Mouse (Mus musculus) limb, embryonic 11.5 days (tissue): ENCODE data around the gene Grk5. TPM values are rescaled to one million over a fixed set of nuclear protein-coding genes. Genes with fewer than 3 reads are reported as not detected.
A peak's percentile ranks its signal among the peaks of the same experiment; 100 is the strongest.

ENCODE experiments used
- ATAC-seq: fragments of 200-750 bp; cut with Nextera tagmentation; 2 replicates; pipeline ENCODE4 v1.8.0; 2017; ENCODE audit warnings: low read depth; ENCODE audit not compliant: insufficient number of reproducible peaks, low FRiP score, low TSS enrichment
- DNase-seq: peaks from one replicate; pipeline ENCODE4 v3.0.0-alpha.2; 2015; ENCODE audit warnings: low spot score
- H3K27ac ChIP-seq: fragments of 300-500 bp; sonication (generic); replicated peaks from 2 replicates; pipeline ENCODE4 v1.5.1; 2014; ENCODE audit warnings: low read depth, mild to moderate bottlenecking, low read length
- H3K27me3 ChIP-seq: fragments of 300-500 bp; sonication (generic); 2 replicates; pipeline ENCODE4 v1.6.1; 2014; ENCODE audit warnings: mild to moderate bottlenecking, low read length, mixed read lengths; ENCODE audit not compliant: control insufficient read depth, insufficient read depth
- H3K36me3 ChIP-seq: fragments of 300-500 bp; sonication (generic); 2 replicates; pipeline ENCODE4 v1.6.1; 2014; ENCODE audit warnings: mild to moderate bottlenecking, low read length, moderate library complexity, mixed read lengths; ENCODE audit not compliant: control insufficient read depth, insufficient read depth
- H3K4me1 ChIP-seq: fragments of 300-500 bp; sonication (generic); 2 replicates; pipeline ENCODE4 v1.6.1; 2014; ENCODE audit warnings: low read length, mixed read lengths; ENCODE audit not compliant: control insufficient read depth, insufficient read depth
- H3K4me2 ChIP-seq: fragments of 300-500 bp; sonication (generic); 2 replicates; pipeline ENCODE4 v1.6.1; 2014; ENCODE audit warnings: low read depth, mild to moderate bottlenecking, moderate library complexity; ENCODE audit not compliant: severe bottlenecking
- H3K4me3 ChIP-seq: fragments of 300-500 bp; sonication (generic); 2 replicates; pipeline ENCODE4 v1.5.1; 2014; ENCODE audit warnings: low read depth, low read length
- H3K9ac ChIP-seq: fragments of 300-500 bp; sonication (generic); 2 replicates; pipeline ENCODE4 v1.6.1; 2014; ENCODE audit warnings: mild to moderate bottlenecking, low read length
- H3K9me3 ChIP-seq: fragments of 300-500 bp; sonication (generic); 2 replicates; pipeline ENCODE4 v1.6.1; 2016; ENCODE audit warnings: low read length; ENCODE audit not compliant: control insufficient read depth
- WGBS: fragments of 180-500 bp; shearing (Covaris S2); extraction: QIAGEN DNeasy Blood & Tissue Kit; methylation state at CpG from one replicate; pipeline ENCODE4 v1.1.7; 2014; 5-methylcytosine and 5-hydroxymethylcytosine counted together
- polyA plus RNA-seq: library from polyadenylated mRNA; unstranded; fragments of >200 nt; fragmentation: Nextera tagmentation; extraction: Ambion mirVana; gene quantifications from 2 replicates; pipeline ENCODE4 v1.2.1, GENCODE M21; 2014

The Grk5 gene
- polyA plus RNA-seq, 1 experiment from 2014 or later, result 2.0 TPM

DNA sequence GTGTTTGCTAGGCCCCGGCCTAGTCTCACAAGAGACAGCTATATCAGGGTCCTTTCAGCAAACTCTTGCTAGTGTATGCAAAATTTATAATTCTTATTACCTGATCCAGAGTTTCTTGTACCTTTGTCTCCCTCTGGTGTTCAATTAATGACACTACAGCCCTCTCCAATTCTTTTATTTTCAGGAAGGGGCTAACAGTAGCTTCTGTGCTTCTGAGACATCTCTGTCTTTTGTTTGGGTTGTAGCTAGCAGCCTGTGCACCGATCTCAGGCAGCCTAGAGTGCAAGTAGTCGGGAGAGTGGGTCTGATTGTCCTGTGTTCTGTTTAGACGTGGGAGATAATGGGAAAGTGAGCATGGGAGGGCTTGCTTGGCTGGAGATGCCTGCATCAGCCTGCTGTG is 208.2 kb downstream of the Grk5 start:
- no peak for ATAC-seq
- Histone ChIP-seq H3K27me3 (no peaks in the 10 kb centered on the region), H3K9me3 (no peaks in the 10 kb centered on the region), H3K4me3 (no peak overlapping the region), H3K36me3 (no peaks in the 10 kb centered on the region), H3K4me1 (no peaks in the 10 kb centered on the region), H3K27ac (no peak overlapping the region), H3K4me2 (no peak overlapping the region), H3K9ac (no peak overlapping the region)
- DNase-seq, result no peak
- WGBS, result 31% methylated on average over 4 of the region's 4 CpGs

DNA sequence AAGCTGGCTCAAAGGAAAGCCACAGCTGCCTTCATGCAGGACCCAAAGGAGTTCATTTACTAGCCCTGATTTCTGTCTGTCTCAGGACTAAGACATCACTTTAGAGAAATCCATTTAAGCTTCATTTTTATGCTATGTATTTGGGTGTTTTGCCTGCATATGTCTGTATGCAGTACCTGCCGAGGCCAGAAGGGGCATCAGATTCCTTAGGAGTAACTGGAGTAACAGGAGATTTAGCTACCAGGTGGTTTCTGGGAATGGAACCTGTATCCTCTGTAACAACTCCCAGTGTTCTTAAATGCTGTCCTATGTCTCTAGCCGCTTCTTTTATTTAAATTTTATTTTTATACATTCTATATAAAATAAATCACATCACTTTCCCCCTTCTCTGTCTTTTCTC is 220.6 kb downstream of the Grk5 start:
- Histone ChIP-seq H3K4me2 (no peak overlapping the region), H3K4me1 (no peaks in the 10 kb centered on the region), H3K9me3 (peaks cover 3% of the 10 kb centered on the region; the same call in 1 of the 2 replicates), H3K9ac (no peak overlapping the region), H3K36me3 (no peaks in the 10 kb centered on the region), H3K4me3 (no peak overlapping the region), H3K27ac (no peak overlapping the region), H3K27me3 (no peaks in the 10 kb centered on the region)
- ATAC-seq (no peak), DNase-seq (no peak)
- WGBS, result 55% methylated on average over 2 of the region's 2 CpGs

GRCm38 (mm10) chr19:61131096-61131495 is 241.5 kb downstream of the Grk5 start:
- Histone ChIP-seq H3K27ac (no peak overlapping the region), H3K36me3 (no peaks in the 10 kb centered on the region), H3K9me3 (no peaks in the 10 kb centered on the region), H3K27me3 (no peaks in the 10 kb centered on the region), H3K4me3 (no peak overlapping the region), H3K9ac (no peak overlapping the region), H3K4me2 (no peak overlapping the region), H3K4me1 (no peaks in the 10 kb centered on the region)
- 88% methylated on average over 10 of the region's 10 CpGs for WGBS
- no peak for ATAC-seq
- DNase-seq, result no peak

- H3K9ac ChIP-seq, result no peak overlapping the region
- no peak for DNase-seq
- H3K4me3 ChIP-seq, result no peak overlapping the region
- no peak overlapping the region for H3K27ac ChIP-seq
- peaks cover 3% of the 10 kb centered on the region; the same call in 1 of the 2 replicates for H3K4me1 ChIP-seq
- H3K36me3 ChIP-seq, result no peaks in the 10 kb centered on the region
- no peak for ATAC-seq
- no peak overlapping the region for H3K4me2 ChIP-seq
- H3K27me3 ChIP-seq, result no peaks in the 10 kb centered on the region
- no peaks in the 10 kb centered on the region for H3K9me3 ChIP-seq
These were observed 249.1 kb downstream of the Grk5 start for GRCm38 (mm10) chr19:61138655-61139054.

- DNase-seq (peak; percentile 80), ATAC-seq (peak; percentile 98)
- no peaks in the 10 kb centered on the region for H3K27me3 ChIP-seq
- H3K36me3 ChIP-seq, result no peaks in the 10 kb centered on the region
- peak within 1 kb of the TSS; percentile 78 for H3K4me3 ChIP-seq
- H3K4me1 ChIP-seq, result peaks cover 3% of the 10 kb centered on the region; the same call in 1 of the 2 replicates
- WGBS, result 2% methylated on average over 18 of the region's 18 CpGs
- peak within 1 kb of the TSS; percentile 77 for H3K9ac ChIP-seq
- H3K4me2 ChIP-seq, result peak within 1 kb of the TSS; percentile 79
- no peaks in the 10 kb centered on the region for H3K9me3 ChIP-seq
- H3K27ac ChIP-seq, result no peak within 1 kb of the TSS
These were observed 251.0 kb downstream of the Grk5 start, which contains the start of gene Zfp950 for GRCm38 (mm10) chr19:61140342-61141206. Zfp950 (minus strand) TSS chr19:61140840.

DNA sequence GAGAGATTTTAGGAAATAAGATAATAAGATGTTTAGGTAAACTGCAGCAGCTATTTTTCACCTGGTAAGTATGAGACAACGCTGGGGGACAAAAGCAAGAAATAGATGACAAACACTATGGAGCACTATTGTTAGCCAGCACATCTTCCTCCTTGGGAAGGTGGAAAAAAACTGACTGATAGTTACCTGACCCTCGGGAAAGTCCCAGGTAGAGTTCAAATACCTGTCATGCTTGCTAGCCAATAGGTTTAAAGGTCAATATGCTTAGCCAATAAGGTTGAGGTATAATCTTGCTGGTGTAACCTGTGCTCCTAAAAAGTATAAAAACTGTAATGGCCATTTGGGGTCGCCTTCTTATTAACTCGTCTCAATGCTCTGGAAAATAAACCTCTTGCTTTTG is 251.8 kb downstream of the Grk5 start:
- 21% methylated on average over 4 of the region's 4 CpGs for WGBS
- Histone ChIP-seq H3K9ac (no peak overlapping the region), H3K27me3 (no peaks in the 10 kb centered on the region), H3K4me2 (peak overlapping the region; percentile 79), H3K4me3 (peak overlapping the region; percentile 78; the same call in 1 of the 2 replicates), H3K9me3 (no peaks in the 10 kb centered on the region), H3K4me1 (peaks cover 3% of the 10 kb centered on the region; the same call in 1 of the 2 replicates), H3K36me3 (no peaks in the 10 kb centered on the region), H3K27ac (no peak overlapping the region)
- no peak for DNase-seq
- no peak for ATAC-seq

Other genes with a start within 250 kb of the Grk5 start
- gene Nanos1, start 133.8 kb upstream of the Grk5 start, polyA plus RNA-seq, result 1.3 and 2.1 TPM in 2 replicates
- gene Eif3a, start 99.1 kb upstream of the Grk5 start, polyA plus RNA-seq, result 200 and 207 TPM in 2 replicates
- 31.1 and 31.2 TPM in 2 replicates for gene Fam45a, start 78.2 kb upstream of the Grk5 start, polyA plus RNA-seq
- gene Sfxn4, start 28.3 kb upstream of the Grk5 start, polyA plus RNA-seq, result 13.9 and 14.4 TPM in 2 replicates
- 77.5 and 79.9 TPM in 2 replicates for gene Prdx3, start 15.2 kb upstream of the Grk5 start, polyA plus RNA-seq